Mouse (Mus musculus) spleen, adult 2 months (tissue): ENCODE measurements around the gene Gm43552.

ENCODE experiments used
- CTCF ChIP-seq: fragments of 200-500 bp; IDR thresholded peaks from 2 replicates; pipeline ENCODE4 v1.5.1; 2011; ENCODE audit warnings: mild to moderate bottlenecking, inconsistent platforms; ENCODE audit not compliant: insufficient read depth, insufficient read length, insufficient replicate concordance; ENCODE audit errors: extremely low read depth
- POLR2A ChIP-seq: fragments of 200-500 bp; IDR thresholded peaks from 2 replicates; pipeline ENCODE4 v1.6.1; 2011; ENCODE audit warnings: low read depth, low read length, inconsistent platforms

GRCm38 (mm10) chr5:65394425-65394824 is 98.2 kb downstream of the Gm43552 start:
- TF ChIP-seq CTCF (no peak), POLR2A (no peak)
